In genomic region chr1:119550064-119550463, GRCm38 (mm10) we compare ENCODE assay signal across 32 mouse cellular contexts.
"Had no signal": no experiment of that assay in that cellular context is flagged by ENCODE, and none has a peak within 500 bp of the region (broad histone marks: within the 10 kb centered on the region; RNA-seq: fewer than 3 reads in every experiment).

No protein-coding gene starts in this region.

- H3K9ac ChIP-seq: limb, embryonic 12.5 days; limb, embryonic 13.5 days; limb, embryonic 15.5 days; liver, embryonic 12.5 days; liver, embryonic 13.5 days; liver, embryonic 14.5 days; liver, embryonic 15.5 days; liver, postnatal 0 days; lung, embryonic 14.5 days; lung, embryonic 15.5 days; midbrain, embryonic 12.5 days; midbrain, embryonic 13.5 days; midbrain, embryonic 15.5 days; neural tube, embryonic 12.5 days had no signal

- H3K27me3 ChIP-seq: limb, embryonic 12.5 days; limb, embryonic 13.5 days; limb, embryonic 15.5 days; liver, embryonic 12.5 days; liver, embryonic 13.5 days; liver, embryonic 15.5 days; lung, embryonic 15.5 days; midbrain, embryonic 12.5 days; midbrain, embryonic 13.5 days; midbrain, embryonic 15.5 days; neural tube, embryonic 12.5 days had no signal

- H3K4me2 ChIP-seq: limb, embryonic 12.5 days; limb, embryonic 13.5 days; limb, embryonic 15.5 days; liver, embryonic 11.5 days; liver, embryonic 12.5 days; liver, embryonic 13.5 days; liver, embryonic 15.5 days; lung, embryonic 14.5 days; lung, embryonic 15.5 days; midbrain, embryonic 11.5 days; midbrain, embryonic 12.5 days; midbrain, embryonic 13.5 days; midbrain, embryonic 15.5 days; neural tube, embryonic 12.5 days had no signal

- H3K36me3 ChIP-seq: limb, embryonic 15.5 days; liver, embryonic 15.5 days; midbrain, embryonic 15.5 days had no signal

- H3K4me1 ChIP-seq: limb, embryonic 12.5 days; limb, embryonic 13.5 days; limb, embryonic 15.5 days; megakaryocyte, embryonic 14.5 days; midbrain, embryonic 10.5 days; midbrain, embryonic 12.5 days; midbrain, embryonic 13.5 days; midbrain, embryonic 15.5 days; neural tube, embryonic 12.5 days had no signal

- H3K27ac ChIP-seq: limb, embryonic 10.5 days; limb, embryonic 12.5 days; limb, embryonic 13.5 days; limb, embryonic 15.5 days; liver, embryonic 12.5 days; liver, embryonic 13.5 days; liver, embryonic 14.5 days; liver, embryonic 15.5 days; lung, embryonic 15.5 days; macrophage; midbrain, embryonic 10.5 days; midbrain, embryonic 12.5 days; midbrain, embryonic 13.5 days; midbrain, embryonic 15.5 days; neural tube, embryonic 12.5 days had no signal

- H3K9me3 ChIP-seq: limb, embryonic 10.5 days; limb, embryonic 12.5 days; limb, embryonic 13.5 days; limb, embryonic 15.5 days; liver, embryonic 12.5 days; liver, embryonic 13.5 days; liver, embryonic 15.5 days; lung, embryonic 15.5 days; megakaryocyte, embryonic 14.5 days; midbrain, embryonic 10.5 days; midbrain, embryonic 12.5 days; midbrain, embryonic 13.5 days; midbrain, embryonic 15.5 days; neural tube, embryonic 12.5 days had no signal

- ATAC-seq: liver, embryonic 12.5 days; liver, postnatal 0 days; lung, postnatal 0 days; midbrain, embryonic 13.5 days; midbrain, embryonic 15.5 days; midbrain, embryonic 16.5 days had no signal

- DNase-seq: left cerebral cortex, postnatal 4 days; liver; liver, embryonic 13.5 days; liver, postnatal 0 days; lung, adult 18-20 months; lung, adult 2 months; lung, embryonic 14.5 days; lung, postnatal 10 days; lung, postnatal 14 days; lung, postnatal 36 days; lung, postnatal 4 days; midbrain, embryonic 14.5 days had no signal

- H3K4me3 ChIP-seq: limb, embryonic 10.5 days; limb, embryonic 12.5 days; limb, embryonic 13.5 days; limb, embryonic 15.5 days; liver, embryonic 12.5 days; liver, embryonic 13.5 days; liver, embryonic 15.5 days; lung, embryonic 15.5 days; megakaryocyte, embryonic 14.5 days; midbrain, embryonic 10.5 days; midbrain, embryonic 12.5 days; midbrain, embryonic 13.5 days; midbrain, embryonic 15.5 days; myocyte; neural tube, embryonic 12.5 days had no signal
